Comparison of ENCODE assay signal across 21 mouse cellular contexts in genomic region chr7:73784736-73785428, GRCm38 (mm10).
"Had no signal": no experiment of that assay in that cellular context is flagged by ENCODE, and none has a peak within 500 bp of the region (broad histone marks: within the 10 kb centered on the region; RNA-seq: fewer than 3 reads in every experiment).

No protein-coding gene starts in this region.

- H3K4me1 ChIP-seq: intestine, embryonic 15.5 days; limb, embryonic 10.5 days; midbrain, embryonic 12.5 days; midbrain, embryonic 15.5 days; neural tube, embryonic 12.5 days; neural tube, embryonic 15.5 days had no signal

- H3K9ac ChIP-seq: intestine, embryonic 15.5 days; limb, embryonic 13.5 days; liver, embryonic 13.5 days; lung, embryonic 14.5 days; midbrain, embryonic 12.5 days; midbrain, embryonic 15.5 days; neural tube, embryonic 12.5 days; neural tube, embryonic 15.5 days had no signal

- ATAC-seq: intestine, embryonic 15.5 days; midbrain, embryonic 15.5 days had no signal

- H3K4me3 ChIP-seq: intestine, embryonic 15.5 days; layer of hippocampus, adult 2 months; limb, embryonic 10.5 days; limb, embryonic 13.5 days; liver, embryonic 13.5 days; midbrain, embryonic 12.5 days; midbrain, embryonic 15.5 days; neural tube, embryonic 12.5 days; neural tube, embryonic 15.5 days had no signal

- H3K4me2 ChIP-seq: intestine, embryonic 15.5 days; limb, embryonic 13.5 days; liver, embryonic 13.5 days; lung, embryonic 14.5 days; midbrain, embryonic 12.5 days; midbrain, embryonic 15.5 days; neural tube, embryonic 12.5 days; neural tube, embryonic 15.5 days had no signal

- H3K27ac ChIP-seq: intestine, embryonic 15.5 days; kidney, postnatal 0 days; layer of hippocampus, adult 2 months; limb, embryonic 10.5 days; limb, embryonic 13.5 days; liver, embryonic 13.5 days; macrophage; midbrain, embryonic 12.5 days; midbrain, embryonic 15.5 days; neural tube, embryonic 12.5 days; neural tube, embryonic 15.5 days; stomach, postnatal 0 days had no signal

- H3K36me3 ChIP-seq: intestine, embryonic 15.5 days; limb, embryonic 10.5 days; limb, embryonic 13.5 days; liver, embryonic 13.5 days; midbrain, embryonic 12.5 days; midbrain, embryonic 15.5 days; neural tube, embryonic 12.5 days; neural tube, embryonic 15.5 days had no signal

- DNase-seq: kidney, adult 18-20 months; layer of hippocampus, adult 9-11 months; liver, embryonic 13.5 days; lung, embryonic 14.5 days; right cerebral cortex, adult 18-20 months; right cerebral cortex, postnatal 14 days; right cerebral cortex, postnatal 4 days; thymus, adult 2 months; thymus, postnatal 14 days; thymus, postnatal 4 days had no signal

- H3K9me3 ChIP-seq: intestine, embryonic 15.5 days; limb, embryonic 10.5 days; limb, embryonic 13.5 days; liver, embryonic 13.5 days; midbrain, embryonic 12.5 days; midbrain, embryonic 15.5 days; neural tube, embryonic 12.5 days; neural tube, embryonic 15.5 days had no signal

- H3K27me3 ChIP-seq: intestine, embryonic 15.5 days; limb, embryonic 13.5 days; liver, embryonic 13.5 days; midbrain, embryonic 12.5 days; midbrain, embryonic 15.5 days; neural tube, embryonic 12.5 days; neural tube, embryonic 15.5 days had no signal
